Mouse (Mus musculus) adrenal gland (tissue): ENCODE data around the gene Jpt2.

Source experiments
- intact Hi-C: fragments of 180-260 bp; cut with DNase I; formaldehyde crosslinking; loops from one replicate; pipeline ENCODE4 v1.15.1; 2025

Jpt2 gene

GRCm38 (mm10) chr17:24890151-24891092 lies 70.1 kb downstream of the Jpt2 start:
- intact Hi-C loops = no loop called here

GRCm38 (mm10) chr17:24888862-24889261 lies 71.6 kb downstream of the Jpt2 start:
- intact Hi-C loops = loop anchor here (5.0 kb wide), 1 partner anchor 37 kb away; the partner anchor contains the start of gene Fahd1
